Mouse (Mus musculus) cerebellum, postnatal 14 days (tissue): ENCODE measurements at regions not wholly inside any gene's neighbourhood (a gene's known extent, or its start where the extent isn't known, plus 50 kb on each side); places are given as distances from the start of the nearest gene placed in this dataset.

ENCODE experiments used
- DNase-seq, 2 experiments: peaks; one replicate each; pipeline ENCODE4 v3.0.0; 2021; ENCODE audit warnings: mixed read lengths in 2 of 2

- no peak for DNase-seq
Measured at GRCm38 (mm10) chr1:52553871-52554270, 53.4 kb upstream of the Nab1 start.

GRCm38 (mm10) chr1:52565812-52566211, 64.7 kb upstream of the Nemp2 start:
- no peak for DNase-seq

- DNase-seq, result no peak
Measured at GRCm38 (mm10) chr1:52571674-52572073, 58.8 kb upstream of the Nemp2 start.

GRCm38 (mm10) chr1:52578298-52579056, 52.0 kb upstream of the Nemp2 start:
- peak; percentile 7 to 19 for DNase-seq

- no peak for DNase-seq
Measured at GRCm38 (mm10) chr1:52580132-52580896, 50.2 kb upstream of the Nemp2 start.
